Mouse (Mus musculus) cortical plate, adult 2 months (tissue): ENCODE data around the gene Rnasek. TPM values are rescaled to one million over a fixed set of nuclear protein-coding genes. Genes with fewer than 3 reads are reported as not detected.

Experiments used
- H3K27ac ChIP-seq: fragments of 200-500 bp; 2 replicates; pipeline ENCODE4 v1.5.1; 2012; ENCODE audit warnings: low read length, control low read depth, inconsistent platforms; ENCODE audit not compliant: insufficient read depth
- H3K4me1 ChIP-seq: fragments of 200-500 bp; 2 replicates; pipeline ENCODE4 v1.6.1; 2011; ENCODE audit warnings: low read length; ENCODE audit not compliant: control insufficient read depth, insufficient read depth
- H3K4me3 ChIP-seq: fragments of 200-500 bp; 2 replicates; pipeline ENCODE4 v1.5.1; 2011; ENCODE audit warnings: mild to moderate bottlenecking, low read length, control low read depth; ENCODE audit not compliant: insufficient read depth
- CTCF ChIP-seq: fragments of 200-500 bp; IDR thresholded peaks from 2 replicates; pipeline ENCODE4 v1.5.1; 2011; ENCODE audit warnings: mild to moderate bottlenecking, control low read depth, low read length; ENCODE audit not compliant: insufficient read depth; ENCODE audit errors: extremely low read depth
- POLR2A ChIP-seq: fragments of 200-500 bp; IDR thresholded peaks from 2 replicates; pipeline ENCODE4 v1.6.1; 2011; ENCODE audit warnings: mild to moderate bottlenecking, low read length, control low read depth; ENCODE audit not compliant: insufficient read depth; ENCODE audit errors: extremely low read depth
- polyA plus RNA-seq: library from polyadenylated mRNA; depleted of rRNA; stranded (reverse); fragments of >200 nt; gene quantifications from 2 replicates; pipeline ENCODE4 v1.2.3, GENCODE M21; 2012; rRNA removed

Gene Rnasek
- 330 and 337 TPM in 2 replicates for polyA plus RNA-seq

DNA sequence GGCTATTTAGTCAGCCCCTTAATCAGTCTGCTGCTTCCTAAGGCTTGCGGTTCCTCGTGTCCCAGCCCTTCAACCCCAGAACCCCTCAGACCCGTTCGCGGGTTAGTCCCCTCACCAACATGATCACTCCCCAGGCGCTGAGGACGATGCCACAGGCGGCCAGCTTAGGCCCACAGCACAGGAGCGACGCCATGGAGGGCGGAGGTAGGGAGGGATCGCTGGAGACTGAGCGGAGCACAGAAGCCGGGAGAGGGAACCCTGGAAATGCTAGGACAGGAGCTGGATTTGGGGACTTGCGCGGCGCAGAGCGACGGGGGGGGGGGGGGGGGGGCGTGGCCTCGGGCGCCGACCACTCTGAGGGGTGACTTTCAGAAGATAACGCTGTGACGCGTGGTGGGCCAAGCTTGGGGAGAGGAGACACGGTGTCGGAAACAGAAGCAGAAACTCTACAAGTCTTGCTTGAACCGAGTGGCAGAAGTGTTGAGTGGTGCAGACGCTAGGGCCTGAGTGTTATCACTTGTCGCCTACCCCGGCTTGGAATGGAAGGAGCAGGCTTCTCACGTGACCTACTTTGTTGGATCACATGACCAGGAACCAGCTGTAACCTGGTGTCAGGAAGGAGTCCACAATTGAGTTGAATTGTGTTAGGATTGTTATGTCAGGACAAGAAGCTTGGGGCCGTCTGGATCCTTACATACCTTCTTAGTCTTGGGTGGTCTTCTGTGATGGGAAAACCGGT is at the start of gene Rnasek, which contains the start of gene Gm21988:
Rnasek (minus strand) TSS at position 302 of the 739 bp plus-strand sequence.
Gm21988 (minus strand) TSS at position 290 of the 739 bp plus-strand sequence.
- Histone ChIP-seq H3K4me3 (peak within 1 kb of the TSS; percentile 84), H3K4me1 (0 out of 2 replicates have a peak, but pooled peaks cover 3% of the 10 kb centered on the region), H3K27ac (peak within 1 kb of the TSS; percentile 87)
- no peak for TF ChIP-seq CTCF
- peak; percentile 91 for TF ChIP-seq POLR2A

DNA sequence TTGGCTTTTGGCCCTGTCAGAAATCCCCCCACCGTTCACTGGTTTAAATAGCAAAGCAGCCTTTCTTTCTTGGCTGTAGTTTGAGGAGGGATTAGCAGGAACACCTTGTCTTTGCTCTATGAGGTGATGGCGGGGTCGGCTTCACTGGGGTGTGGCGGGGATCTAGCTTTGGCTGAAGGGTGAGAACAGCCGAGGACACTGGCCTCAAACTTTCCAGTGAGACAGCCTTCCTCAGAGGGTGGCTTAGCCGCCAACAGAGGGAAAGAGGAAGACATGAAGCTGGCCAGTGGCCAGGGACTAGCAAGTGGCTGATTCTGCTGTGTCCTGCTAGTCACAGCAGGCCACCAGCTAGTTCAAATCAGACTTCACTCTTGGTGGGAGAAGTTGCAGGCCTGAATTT is 49.6 kb upstream of the Rnasek start:
- Histone ChIP-seq H3K27ac (no peak overlapping the region), H3K4me3 (no peak overlapping the region), H3K4me1 (no peaks in the 10 kb centered on the region)
- TF ChIP-seq CTCF, result no peak
- no peak for TF ChIP-seq POLR2A

- Histone ChIP-seq H3K4me1 (no peaks in the 10 kb centered on the region), H3K27ac (no peak overlapping the region), H3K4me3 (no peak overlapping the region)
- TF ChIP-seq CTCF (no peak), POLR2A (no peak)
Measured at GRCm38 (mm10) chr11:70288102-70288501, 48.5 kb upstream of the Rnasek start.

GRCm38 (mm10) chr11:70285686-70286085 is 46.0 kb upstream of the Rnasek start:
- Histone ChIP-seq H3K4me1 (no peaks in the 10 kb centered on the region), H3K4me3 (no peak overlapping the region), H3K27ac (no peak overlapping the region)
- TF ChIP-seq CTCF, result no peak

DNA sequence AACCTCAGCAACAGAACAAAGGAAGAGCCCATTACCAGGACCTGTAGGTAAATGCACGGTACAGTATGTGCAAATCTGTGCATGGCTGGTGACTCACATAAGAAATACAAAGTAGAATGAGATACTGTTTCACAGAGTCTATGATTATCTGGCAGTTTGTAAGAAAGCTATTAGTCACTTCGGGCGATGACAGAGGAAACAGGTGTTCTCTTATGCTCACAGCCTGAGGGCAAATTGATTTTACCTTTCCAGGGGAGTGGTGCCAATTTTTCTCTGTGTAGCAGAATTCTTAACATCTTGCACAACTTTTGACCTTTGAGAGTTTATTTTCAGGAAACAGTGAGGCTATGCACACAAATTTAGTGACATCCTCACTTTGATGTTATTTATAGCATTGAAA is 45.1 kb upstream of the Rnasek start:
- TF ChIP-seq CTCF (no peak), POLR2A (no peak)
- H3K4me3 ChIP-seq, result no peak overlapping the region
- H3K4me1 ChIP-seq, result no peaks in the 10 kb centered on the region
- H3K27ac ChIP-seq, result no peak overlapping the region

DNA sequence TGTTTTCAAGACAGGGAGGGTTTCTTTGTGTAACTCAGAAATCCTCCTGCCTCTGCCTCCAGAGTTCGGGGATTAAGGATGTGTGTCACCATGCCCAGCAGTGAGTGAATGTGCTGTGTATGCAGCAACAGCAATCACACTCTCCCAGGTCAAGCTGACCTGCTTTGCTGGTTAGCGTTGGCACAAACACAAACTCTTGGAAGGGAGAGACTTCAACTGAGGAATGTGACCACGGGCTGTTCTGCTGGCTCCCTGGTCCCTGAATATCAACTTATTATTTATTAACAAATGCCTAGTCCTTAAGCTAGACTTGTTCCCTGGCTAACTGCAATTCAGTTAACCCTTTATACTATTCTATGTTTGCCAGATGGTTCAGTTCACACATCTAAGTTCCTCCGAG is 44.0 kb upstream of the Rnasek start:
- TF ChIP-seq CTCF (no peak), POLR2A (no peak)
- Histone ChIP-seq H3K27ac (no peak overlapping the region), H3K4me1 (no peaks in the 10 kb centered on the region), H3K4me3 (no peak overlapping the region)

GRCm38 (mm10) chr11:70280441-70280840 is 40.8 kb upstream of the Rnasek start:
- H3K27ac ChIP-seq, result no peak overlapping the region
- H3K4me1 ChIP-seq, result no peaks in the 10 kb centered on the region
- no peak for TF ChIP-seq CTCF
- TF ChIP-seq POLR2A, result no peak
- H3K4me3 ChIP-seq, result no peak overlapping the region

DNA sequence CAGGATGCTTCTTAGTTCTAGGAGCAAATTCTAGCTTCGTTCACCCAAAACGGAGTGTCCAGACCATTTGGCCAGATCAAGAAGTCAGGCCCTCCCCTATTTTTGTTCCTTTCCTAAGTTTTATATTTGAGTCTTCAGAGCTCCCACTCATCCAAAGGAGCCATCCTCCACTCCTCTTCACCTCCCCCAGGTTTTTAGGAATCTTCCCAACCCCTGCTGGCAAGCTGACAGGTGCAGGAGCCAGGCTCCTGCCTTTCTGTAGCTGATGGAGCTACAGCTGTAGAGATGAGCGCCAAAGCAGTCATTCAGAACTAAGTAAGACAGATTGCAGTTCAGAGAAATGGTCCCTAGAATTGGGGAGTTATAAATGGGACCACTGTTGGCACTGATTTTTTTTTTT is 39.3 kb upstream of the Rnasek start:
- Histone ChIP-seq H3K4me1 (no peaks in the 10 kb centered on the region), H3K27ac (no peak overlapping the region), H3K4me3 (no peak overlapping the region)
- TF ChIP-seq CTCF (no peak), POLR2A (no peak)

GRCm38 (mm10) chr11:70271641-70272040 is 32.0 kb upstream of the Rnasek start:
- H3K4me1 ChIP-seq, result no peaks in the 10 kb centered on the region
- TF ChIP-seq CTCF (no peak), POLR2A (no peak)

DNA sequence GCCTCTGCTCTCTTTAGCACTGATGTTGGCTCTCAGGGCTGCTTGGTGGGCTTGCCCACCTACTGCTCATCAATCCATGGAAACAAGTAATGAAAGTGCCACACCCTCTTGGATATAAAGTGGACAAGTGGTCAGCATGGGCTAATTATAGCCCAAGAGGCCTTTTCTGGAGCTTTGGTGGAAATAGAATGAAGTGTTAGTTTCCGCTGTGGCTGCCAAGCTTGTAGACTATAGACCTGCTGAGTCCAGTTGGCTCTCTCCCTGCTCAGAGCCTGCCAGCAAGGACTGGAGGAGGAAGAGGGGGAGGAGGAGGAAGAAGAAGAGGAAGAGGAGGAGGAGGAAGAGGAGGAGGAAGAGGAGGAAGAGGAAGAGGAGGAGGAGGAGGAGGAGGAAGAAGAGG is 26.8 kb upstream of the Rnasek start:
- no peaks in the 10 kb centered on the region for H3K4me1 ChIP-seq
- H3K27ac ChIP-seq, result no peak overlapping the region
- no peak for TF ChIP-seq POLR2A
- no peak for TF ChIP-seq CTCF
- no peak overlapping the region for H3K4me3 ChIP-seq

More at GRCm38 (mm10) chr11:70271641-70272040, 32.0 kb upstream of the Rnasek start:
- Histone ChIP-seq H3K27ac (no peak overlapping the region), H3K4me3 (no peak overlapping the region)
